37 mouse cellular contexts compared by ENCODE assay signal in genomic region chr16:89429586-89429985, GRCm38 (mm10). TPM values are rescaled to one million over a fixed set of nuclear protein-coding genes. Genes with fewer than 3 reads are reported as not detected.
DNase-seq lines count a peak whose midpoint lies in the region; ATAC-seq and TF ChIP-seq lines count a peak whose summit lies in the region.
"Had no signal": no experiment of that assay in that cellular context is flagged by ENCODE, and none has a peak within 500 bp of the region (broad histone marks: within the 10 kb centered on the region; RNA-seq: fewer than 3 reads in every experiment).

No protein-coding gene starts in this region.

- TF ChIP-seq POLR2A in brain, embryonic 14.5 days (IDR thresholded peaks at IDR 0.05; ENCODE audit: borderline replicate concordance, extremely low read depth, insufficient read depth, insufficient read length, poor library complexity, severe bottlenecking), result no peak

- TF ChIP-seq CTCF in brain, embryonic 14.5 days (IDR thresholded peaks at IDR 0.05; ENCODE audit: borderline replicate concordance, extremely low read depth, insufficient read depth, insufficient read length), result no peak
- no peak for TF ChIP-seq CTCF in forebrain, postnatal 0 days (IDR thresholded peaks at IDR 0.05; ENCODE audit: low read depth)

- H3K4me2 ChIP-seq in forebrain, embryonic 12.5 days, result no peak overlapping the region
- no peak overlapping the region for H3K4me2 ChIP-seq in forebrain, postnatal 0 days (ENCODE audit: low read depth)
- H3K4me2 ChIP-seq: embryonic facial prominence, embryonic 15.5 days; hindbrain, embryonic 12.5 days; intestine, embryonic 15.5 days; midbrain, embryonic 15.5 days; neural tube, embryonic 15.5 days had no signal

- no peak for DNase-seq in forebrain, embryonic 10.5 days (ENCODE audit: extremely low spot score, low spot score)
- DNase-seq in left cerebral cortex, postnatal 4 days, result peak; percentile 10
- no peak for DNase-seq in left cerebral cortex, postnatal 25 days (ENCODE audit: low spot score in 2 of 2)
- peak; percentile 66 for DNase-seq in brain, embryonic 14.5 days (ENCODE audit: low read depth)
- no peak for DNase-seq in forebrain, postnatal 0 days
- no peak for DNase-seq in Muller cell, postnatal 12 days (ENCODE audit: inconsistent ontology term)
- DNase-seq: adrenal gland, postnatal 36 days; cerebellum, adult 9-11 months; kidney, adult 2 months; kidney, postnatal 36 days; layer of hippocampus, postnatal 36 days; liver; lung, adult 2 months; lung, postnatal 10 days; retina, postnatal 1 day; thymus, adult 2 months; thymus, postnatal 36 days had no signal

- 0 out of 2 replicates have a peak, but pooled peaks cover 4% of the 10 kb centered on the region for H3K9me3 ChIP-seq in forebrain, embryonic 12.5 days
- no peaks in the 10 kb centered on the region for H3K9me3 ChIP-seq in forebrain, embryonic 10.5 days
- 0 out of 2 replicates have a peak, but pooled peaks cover 5% of the 10 kb centered on the region for H3K9me3 ChIP-seq in forebrain, postnatal 0 days (ENCODE audit: low read length)
- H3K9me3 ChIP-seq: embryonic facial prominence, embryonic 15.5 days; intestine, embryonic 15.5 days; midbrain, embryonic 15.5 days; neural tube, embryonic 15.5 days had no signal

- no peak overlapping the region for H3K4me3 ChIP-seq in forebrain, embryonic 12.5 days (replicated peaks)
- no peak overlapping the region for H3K4me3 ChIP-seq in forebrain, embryonic 10.5 days
- no peak overlapping the region for H3K4me3 ChIP-seq in forebrain, postnatal 0 days (ENCODE audit: low read depth, low read length)
- H3K4me3 ChIP-seq: embryonic facial prominence, embryonic 10.5 days; embryonic facial prominence, embryonic 15.5 days; hindbrain, embryonic 12.5 days; intestine, embryonic 15.5 days; midbrain, embryonic 15.5 days; neural tube, embryonic 15.5 days had no signal

- 0 out of 2 replicates have a peak, but pooled peaks have one; percentile 23 for ATAC-seq in forebrain, embryonic 12.5 days (ENCODE audit: low FRiP score)
- ATAC-seq in forebrain, postnatal 0 days, result peak; percentile 87
- ATAC-seq: hindbrain, postnatal 0 days; intestine, embryonic 15.5 days; midbrain, embryonic 15.5 days had no signal

- no peak overlapping the region for H3K9ac ChIP-seq in forebrain, embryonic 12.5 days
- no peak overlapping the region for H3K9ac ChIP-seq in forebrain, postnatal 0 days
- H3K9ac ChIP-seq: embryonic facial prominence, embryonic 15.5 days; hindbrain, embryonic 12.5 days; intestine, embryonic 15.5 days; liver, embryonic 14.5 days; midbrain, embryonic 15.5 days; neural tube, embryonic 15.5 days had no signal

- H3K27ac ChIP-seq in forebrain, embryonic 12.5 days, result no peak overlapping the region
- no peak overlapping the region for H3K27ac ChIP-seq in forebrain, embryonic 10.5 days
- H3K27ac ChIP-seq in forebrain, postnatal 0 days (ENCODE audit: low read depth, low read length), result no peak overlapping the region
- H3K27ac ChIP-seq: embryonic facial prominence, embryonic 10.5 days; embryonic facial prominence, embryonic 15.5 days; hindbrain, embryonic 12.5 days; hindbrain, postnatal 0 days; intestine, embryonic 15.5 days; liver, embryonic 14.5 days; macrophage; midbrain, embryonic 15.5 days; neural tube, embryonic 15.5 days had no signal

- intact Hi-C loops in left cerebral cortex, postnatal 4 days (cut with DNase I), result no loop called here
- intact Hi-C loops in left cerebral cortex, postnatal 25 days (cut with DNase I), result no loop called here

- no peaks in the 10 kb centered on the region for H3K36me3 ChIP-seq in forebrain, embryonic 12.5 days (replicated peaks)
- H3K36me3 ChIP-seq in forebrain, embryonic 10.5 days (replicated peaks), result no peaks in the 10 kb centered on the region
- H3K36me3 ChIP-seq in forebrain, postnatal 0 days (ENCODE audit: insufficient read depth), result no peaks in the 10 kb centered on the region
- H3K36me3 ChIP-seq: embryonic facial prominence, embryonic 10.5 days; embryonic facial prominence, embryonic 15.5 days; hindbrain, embryonic 12.5 days; intestine, embryonic 15.5 days; midbrain, embryonic 15.5 days; neural tube, embryonic 15.5 days had no signal

- H3K4me1 ChIP-seq in forebrain, embryonic 12.5 days, result no peaks in the 10 kb centered on the region
- no peaks in the 10 kb centered on the region for H3K4me1 ChIP-seq in forebrain, embryonic 10.5 days
- no peaks in the 10 kb centered on the region for H3K4me1 ChIP-seq in forebrain, postnatal 0 days (ENCODE audit: insufficient read depth)
- H3K4me1 ChIP-seq: embryonic facial prominence, embryonic 10.5 days; embryonic facial prominence, embryonic 15.5 days; hindbrain, embryonic 12.5 days; intestine, embryonic 15.5 days; midbrain, embryonic 15.5 days; neural tube, embryonic 15.5 days had no signal

- H3K27me3 ChIP-seq in forebrain, embryonic 12.5 days, result no peaks in the 10 kb centered on the region
- H3K27me3 ChIP-seq in forebrain, embryonic 10.5 days (ENCODE audit: poor library complexity, severe bottlenecking), result no peaks in the 10 kb centered on the region
- no peaks in the 10 kb centered on the region for H3K27me3 ChIP-seq in forebrain, postnatal 0 days (ENCODE audit: insufficient read depth, low read length)
- H3K27me3 ChIP-seq: embryonic facial prominence, embryonic 15.5 days; hindbrain, embryonic 12.5 days; intestine, embryonic 15.5 days; midbrain, embryonic 15.5 days; neural tube, embryonic 15.5 days had no signal

- 68% methylated on average over 2 of the region's 2 CpGs for WGBS in forebrain, embryonic 12.5 days
- WGBS in forebrain, embryonic 10.5 days, result 86% methylated on average over 2 of the region's 2 CpGs
- WGBS in forebrain, postnatal 0 days, result 53% methylated on average over 2 of the region's 2 CpGs

RNA-seq across cellular contexts. Expression of gene Krtap6-2, which starts 9.7 kb away (rescaled TPM):
- polyA plus RNA-seq in forebrain, embryonic 12.5 days (2016; fragmentation: Nextera tagmentation; extraction: Ambion mirVana), result not detected in 2 replicates
- not detected in 2 replicates for polyA plus RNA-seq in forebrain, embryonic 10.5 days (2016; fragmentation: Nextera tagmentation; extraction: Ambion mirVana)
- not detected for total RNA-seq in left cerebral cortex, postnatal 4 days (2021)
- not detected for total RNA-seq in left cerebral cortex, postnatal 25 days (2021)
- polyA plus RNA-seq in brain, embryonic 14.5 days (2012; rRNA removed), result not detected in 2 replicates
- not detected in 2 replicates for total RNA-seq in forebrain, postnatal 0 days (2014; rRNA removed)
- polyA plus RNA-seq in forebrain, postnatal 0 days (2015; fragmentation: Nextera tagmentation; extraction: Ambion mirVana), result not detected in 2 replicates
- total RNA-seq: adrenal gland, postnatal 36 days; gastrocnemius, adult 8-10 months; gastrocnemius, postnatal 4 days; heart, postnatal 25 days; hindbrain, postnatal 0 days; layer of hippocampus, postnatal 36 days; megakaryocyte-erythroid progenitor cell, adult 5-6 weeks; MEL had no signal
- polyA plus RNA-seq: cortical plate, adult 2 months; embryonic facial prominence, embryonic 10.5 days; frontal cortex, adult 2 months; heart, embryonic 14.5 days; hindbrain, embryonic 12.5 days; hindbrain, postnatal 0 days; intestine, embryonic 15.5 days; kidney, adult 2 months; kidney, embryonic 16.5 days; limb, embryonic 11.5 days; liver, embryonic 14.5 days; lung, adult 2 months; macrophage; midbrain, embryonic 15.5 days; neural tube, embryonic 15.5 days; thymus, adult 2 months had no signal

RNA-seq across cellular contexts. Expression of gene Krtap21-1, which starts 25.9 kb away (rescaled TPM):
- polyA plus RNA-seq in forebrain, embryonic 12.5 days (2016; fragmentation: Nextera tagmentation; extraction: Ambion mirVana), result not detected in 2 replicates
- polyA plus RNA-seq in forebrain, embryonic 10.5 days (2016; fragmentation: Nextera tagmentation; extraction: Ambion mirVana), result not detected in 2 replicates
- total RNA-seq in left cerebral cortex, postnatal 4 days (2021), result not detected
- total RNA-seq in left cerebral cortex, postnatal 25 days (2021), result not detected
- polyA plus RNA-seq in brain, embryonic 14.5 days (2012; rRNA removed), result not detected in 2 replicates
- not detected in 2 replicates for total RNA-seq in forebrain, postnatal 0 days (2014; rRNA removed)
- polyA plus RNA-seq in forebrain, postnatal 0 days (2015; fragmentation: Nextera tagmentation; extraction: Ambion mirVana), result not detected in 2 replicates
- total RNA-seq: adrenal gland, postnatal 36 days; gastrocnemius, adult 8-10 months; gastrocnemius, postnatal 4 days; heart, postnatal 25 days; hindbrain, postnatal 0 days; layer of hippocampus, postnatal 36 days; megakaryocyte-erythroid progenitor cell, adult 5-6 weeks; MEL had no signal
- polyA plus RNA-seq: cortical plate, adult 2 months; embryonic facial prominence, embryonic 10.5 days; frontal cortex, adult 2 months; heart, embryonic 14.5 days; hindbrain, embryonic 12.5 days; hindbrain, postnatal 0 days; intestine, embryonic 15.5 days; kidney, adult 2 months; kidney, embryonic 16.5 days; limb, embryonic 11.5 days; liver, embryonic 14.5 days; lung, adult 2 months; macrophage; midbrain, embryonic 15.5 days; neural tube, embryonic 15.5 days; thymus, adult 2 months had no signal

RNA-seq across cellular contexts. Expression of gene Krtap8-1, which starts 58.2 kb away (rescaled TPM):
- polyA plus RNA-seq in forebrain, embryonic 12.5 days (2016; fragmentation: Nextera tagmentation; extraction: Ambion mirVana), result not detected in 2 replicates
- polyA plus RNA-seq in forebrain, embryonic 10.5 days (2016; fragmentation: Nextera tagmentation; extraction: Ambion mirVana), result not detected in 2 replicates
- not detected for total RNA-seq in left cerebral cortex, postnatal 4 days (2021)
- total RNA-seq in left cerebral cortex, postnatal 25 days (2021), result not detected
- polyA plus RNA-seq in brain, embryonic 14.5 days (2012; rRNA removed), result not detected in 2 replicates
- total RNA-seq in forebrain, postnatal 0 days (2014; rRNA removed), result not detected in 2 replicates
- polyA plus RNA-seq in forebrain, postnatal 0 days (2015; fragmentation: Nextera tagmentation; extraction: Ambion mirVana), result not detected in 2 replicates
- total RNA-seq: adrenal gland, postnatal 36 days; gastrocnemius, adult 8-10 months; gastrocnemius, postnatal 4 days; heart, postnatal 25 days; hindbrain, postnatal 0 days; layer of hippocampus, postnatal 36 days; megakaryocyte-erythroid progenitor cell, adult 5-6 weeks; MEL had no signal
- polyA plus RNA-seq: cortical plate, adult 2 months; embryonic facial prominence, embryonic 10.5 days; frontal cortex, adult 2 months; heart, embryonic 14.5 days; hindbrain, embryonic 12.5 days; hindbrain, postnatal 0 days; intestine, embryonic 15.5 days; kidney, adult 2 months; kidney, embryonic 16.5 days; limb, embryonic 11.5 days; liver, embryonic 14.5 days; lung, adult 2 months; macrophage; midbrain, embryonic 15.5 days; neural tube, embryonic 15.5 days; thymus, adult 2 months had no signal

Comparison
In these comparisons a context has a peak if more than half of its experiments do, and no peak if none do; other contexts are left out.
1. DNase-seq: peak in left cerebral cortex, postnatal 4 days (single experiment) and brain, embryonic 14.5 days (single experiment); none in forebrain, embryonic 10.5 days (single experiment), left cerebral cortex, postnatal 25 days (0 of 2), forebrain, postnatal 0 days (single experiment) and Muller cell, postnatal 12 days (single experiment).